Mouse (Mus musculus) megakaryocyte, embryonic 14.5 days (primary cell): ENCODE data around the gene Fgf11.

Source experiments
- FLI1 ChIP-seq: IDR thresholded peaks from 2 replicates; pipeline ENCODE4 v1.6.1; 2012; ENCODE audit warnings: low read length, inconsistent platforms, mixed read lengths
- GATA1 ChIP-seq: IDR thresholded peaks from 3 replicates; pipeline ENCODE4 v1.6.1; 2012; ENCODE audit warnings: mixed read lengths, low read length, inconsistent platforms, borderline replicate concordance

DNA sequence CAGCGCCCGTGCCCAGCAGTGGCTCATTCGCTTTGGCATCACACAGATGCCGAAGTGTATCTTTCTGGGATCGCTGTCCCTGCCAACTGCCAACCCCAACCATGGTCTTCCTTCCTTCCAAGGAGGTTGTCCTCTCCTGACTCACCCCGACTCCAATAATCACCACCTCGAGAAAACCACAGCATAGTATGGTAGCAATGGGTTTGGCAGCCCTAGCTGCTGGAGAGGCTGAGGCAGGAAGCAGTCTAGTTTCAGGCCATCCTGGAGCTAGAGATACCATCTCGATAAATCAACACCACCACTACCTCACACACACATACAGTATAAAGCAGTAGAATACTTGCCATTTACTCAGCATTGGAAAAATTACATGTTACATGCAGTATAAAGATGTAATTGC is 17.2 kb upstream of the Fgf11 start:
- TF ChIP-seq GATA1 (no peak), FLI1 (no peak)
